Mouse (Mus musculus): ENCODE data around the gene Ndufb10. TPM values are rescaled to one million over a fixed set of nuclear protein-coding genes. Genes with fewer than 3 reads are reported as not detected.

The Ndufb10 gene
- polyA plus RNA-seq, 1 experiment from 2014 or later: 223 TPM

- WGBS: 25% methylated on average over 8 of the region's 8 CpGs
- DNase-seq (ENCODE audit: low spot score) (no peak), ATAC-seq (ENCODE audit: low FRiP score) (no peak)
- H3K4me3 ChIP-seq (ENCODE audit: low read depth, low read length): peak overlapping the region; percentile 44
- H3K36me3 ChIP-seq (ENCODE audit: control insufficient read depth, insufficient read depth, low read length): no peaks in the 10 kb centered on the region
- H3K9me3 ChIP-seq (ENCODE audit: control insufficient read depth, low read length): no peaks in the 10 kb centered on the region
- H3K9ac ChIP-seq (ENCODE audit: low read depth, low read length): no peak overlapping the region; the same call in 1 of the 2 replicates
- H3K27ac ChIP-seq (ENCODE audit: low read depth, low read length): no peak overlapping the region
- peaks cover 3% of the 10 kb centered on the region for H3K4me1 ChIP-seq (replicated peaks; ENCODE audit: control insufficient read depth, insufficient read depth, low read length)
- no peaks in the 10 kb centered on the region for H3K27me3 ChIP-seq (ENCODE audit: control insufficient read depth, insufficient read depth, low read length)
- H3K4me2 ChIP-seq (replicated peaks; ENCODE audit: low read depth, low read length): peak overlapping the region; percentile 77
Measured at GRCm38 (mm10) chr17:24737135-24737810, 13.0 kb upstream of the Ndufb10 start.

DNA sequence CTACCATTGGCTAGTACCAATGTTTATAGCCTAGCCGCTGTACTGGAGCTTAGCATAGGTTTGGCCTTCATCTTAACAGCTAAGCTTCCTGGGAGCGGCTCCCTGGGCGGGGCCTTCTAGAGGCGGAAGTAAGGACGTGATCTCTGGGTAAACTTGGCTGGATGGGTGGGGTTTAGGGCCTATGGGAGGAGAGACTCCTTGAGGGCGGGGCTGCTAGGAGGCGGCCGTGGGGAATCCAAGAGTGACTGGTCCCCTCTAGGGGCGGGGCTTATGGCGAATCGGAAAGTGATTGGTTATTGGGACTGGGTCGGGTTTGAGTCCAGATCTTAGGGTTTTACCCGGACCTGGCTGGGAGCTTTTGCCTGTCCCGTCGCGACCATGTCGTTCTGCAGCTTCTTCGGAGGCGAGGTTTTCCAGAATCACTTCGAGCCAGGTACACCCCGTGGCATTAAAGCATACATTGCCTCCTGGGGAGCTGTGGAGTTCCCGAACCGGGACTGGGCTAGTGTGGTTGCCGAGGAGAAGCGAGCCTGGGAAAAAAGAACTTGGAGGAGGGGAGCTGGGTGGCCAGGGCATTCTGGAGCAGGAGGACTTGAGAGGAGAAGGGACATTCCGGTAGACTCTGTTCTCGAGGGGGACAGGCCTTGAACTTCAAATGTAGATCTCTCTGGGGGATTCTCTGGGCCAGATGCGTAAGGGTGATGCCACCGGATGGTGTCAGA, 12.2 kb upstream of the Ndufb10 start, which contains the start of gene Msrb1:
Msrb1 (plus strand) TSS at position 313 of the 722 bp plus-strand sequence.
- peak within 1 kb of the TSS; percentile 42 for H3K9ac ChIP-seq (ENCODE audit: low read depth, low read length)
- H3K27me3 ChIP-seq (ENCODE audit: control insufficient read depth, insufficient read depth, low read length): no peaks in the 10 kb centered on the region
- H3K4me2 ChIP-seq (replicated peaks; ENCODE audit: low read depth, low read length): peak within 1 kb of the TSS; percentile 77
- H3K4me1 ChIP-seq (replicated peaks; ENCODE audit: control insufficient read depth, insufficient read depth, low read length): peaks cover 3% of the 10 kb centered on the region
- no peaks in the 10 kb centered on the region for H3K36me3 ChIP-seq (ENCODE audit: control insufficient read depth, insufficient read depth, low read length)
- H3K9me3 ChIP-seq (ENCODE audit: control insufficient read depth, low read length): no peaks in the 10 kb centered on the region
- under 1% methylated on average over 29 of the region's 29 CpGs for WGBS
- H3K4me3 ChIP-seq (ENCODE audit: low read depth, low read length): peak within 1 kb of the TSS; percentile 44
- ATAC-seq (ENCODE audit: low FRiP score) (peak; percentile 97), DNase-seq (ENCODE audit: low spot score) (peak; percentile 96)
- no peak within 1 kb of the TSS for H3K27ac ChIP-seq (ENCODE audit: low read depth, low read length)

GRCm38 (mm10) chr17:24735446-24735845, 11.2 kb upstream of the Ndufb10 start:
- Histone ChIP-seq H3K27ac (ENCODE audit: low read depth, low read length) (no peak overlapping the region), H3K27me3 (ENCODE audit: control insufficient read depth, insufficient read depth, low read length) (no peaks in the 10 kb centered on the region), H3K4me1 (replicated peaks; ENCODE audit: control insufficient read depth, insufficient read depth, low read length) (peaks cover 3% of the 10 kb centered on the region), H3K36me3 (ENCODE audit: control insufficient read depth, insufficient read depth, low read length) (no peaks in the 10 kb centered on the region), H3K4me2 (replicated peaks; ENCODE audit: low read depth, low read length) (no peak overlapping the region; the same call in 1 of the 2 replicates), H3K9me3 (ENCODE audit: control insufficient read depth, low read length) (no peaks in the 10 kb centered on the region), H3K4me3 (ENCODE audit: low read depth, low read length) (no peak overlapping the region), H3K9ac (ENCODE audit: low read depth, low read length) (no peak overlapping the region)
- WGBS: 90% methylated on average over 7 of the region's 7 CpGs
- no peak for ATAC-seq (ENCODE audit: low FRiP score)
- DNase-seq (ENCODE audit: low spot score): no peak

DNA sequence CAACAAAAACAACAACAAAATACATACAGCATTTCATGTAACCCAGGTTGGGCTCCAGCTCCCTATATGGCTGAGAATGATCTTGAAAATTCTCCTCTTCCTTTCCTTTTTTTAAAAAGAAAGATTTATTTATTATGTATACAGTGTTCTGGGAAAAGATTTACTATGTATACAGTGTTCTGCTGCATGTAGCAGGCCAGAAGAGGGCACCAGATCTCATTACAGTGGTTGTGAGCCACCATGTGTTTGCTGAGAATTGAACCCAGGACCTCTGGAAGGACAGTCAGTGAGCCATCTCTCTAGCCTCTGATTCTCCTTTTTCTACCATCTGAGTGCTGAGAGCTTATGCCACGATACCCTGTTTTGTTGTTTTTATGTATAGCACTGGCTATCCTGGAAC, 10.2 kb upstream of the Ndufb10 start:
- Histone ChIP-seq H3K4me2 (replicated peaks; ENCODE audit: low read depth, low read length) (no peak overlapping the region), H3K27me3 (ENCODE audit: control insufficient read depth, insufficient read depth, low read length) (no peaks in the 10 kb centered on the region), H3K9me3 (ENCODE audit: control insufficient read depth, low read length) (no peaks in the 10 kb centered on the region), H3K36me3 (ENCODE audit: control insufficient read depth, insufficient read depth, low read length) (no peaks in the 10 kb centered on the region), H3K4me3 (ENCODE audit: low read depth, low read length) (no peak overlapping the region), H3K9ac (ENCODE audit: low read depth, low read length) (no peak overlapping the region), H3K27ac (ENCODE audit: low read depth, low read length) (no peak overlapping the region), H3K4me1 (replicated peaks; ENCODE audit: control insufficient read depth, insufficient read depth, low read length) (peaks cover 3% of the 10 kb centered on the region)
- DNase-seq (ENCODE audit: low spot score) (no peak), ATAC-seq (ENCODE audit: low FRiP score) (no peak)
- 77% methylated on average over 1 of the region's 1 CpGs for WGBS

- ATAC-seq (ENCODE audit: low FRiP score) (no peak), DNase-seq (ENCODE audit: low spot score) (no peak)
- Histone ChIP-seq H3K27ac (ENCODE audit: low read depth, low read length) (no peak overlapping the region), H3K4me1 (replicated peaks; ENCODE audit: control insufficient read depth, insufficient read depth, low read length) (peaks cover 3% of the 10 kb centered on the region), H3K36me3 (ENCODE audit: control insufficient read depth, insufficient read depth, low read length) (no peaks in the 10 kb centered on the region), H3K27me3 (ENCODE audit: control insufficient read depth, insufficient read depth, low read length) (no peaks in the 10 kb centered on the region), H3K9ac (ENCODE audit: low read depth, low read length) (no peak overlapping the region), H3K4me2 (replicated peaks; ENCODE audit: low read depth, low read length) (no peak overlapping the region), H3K9me3 (ENCODE audit: control insufficient read depth, low read length) (no peaks in the 10 kb centered on the region), H3K4me3 (ENCODE audit: low read depth, low read length) (no peak overlapping the region)
- WGBS: 92% methylated on average over 21 of the region's 21 CpGs
Measured at GRCm38 (mm10) chr17:24733434-24734050, 9.3 kb upstream of the Ndufb10 start.

- 77% methylated on average over 12 of the region's 12 CpGs for WGBS
Measured at GRCm38 (mm10) chr17:24732233-24732935, 8.1 kb upstream of the Ndufb10 start.

DNA sequence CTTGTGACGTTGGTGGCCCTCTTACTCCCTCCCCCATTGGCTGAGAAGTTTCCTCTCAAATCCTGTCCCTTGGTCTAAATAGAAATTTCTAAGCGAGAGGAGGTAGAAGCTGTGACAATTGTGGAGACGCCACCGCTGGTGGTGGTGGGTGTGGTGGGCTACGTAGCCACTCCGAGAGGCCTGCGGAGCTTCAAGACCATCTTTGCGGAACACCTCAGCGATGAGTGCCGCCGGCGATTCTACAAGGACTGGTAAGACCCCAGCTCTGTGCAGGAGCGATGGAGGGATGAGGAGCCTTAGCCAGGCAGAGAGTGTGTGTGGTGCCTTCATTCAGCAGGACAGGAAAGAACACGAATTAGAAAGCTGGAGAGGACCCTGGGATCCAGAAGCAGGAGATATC, 6.5 kb upstream of the Ndufb10 start:
- H3K9ac ChIP-seq (ENCODE audit: low read depth, low read length): no peak overlapping the region
- no peak overlapping the region for H3K4me2 ChIP-seq (replicated peaks; ENCODE audit: low read depth, low read length)
- no peak for ATAC-seq (ENCODE audit: low FRiP score)
- no peak overlapping the region for H3K27ac ChIP-seq (ENCODE audit: low read depth, low read length)
- H3K4me3 ChIP-seq (ENCODE audit: low read depth, low read length): no peak overlapping the region
- no peaks in the 10 kb centered on the region for H3K36me3 ChIP-seq (ENCODE audit: control insufficient read depth, insufficient read depth, low read length)
- 82% methylated on average over 14 of the region's 14 CpGs for WGBS
- H3K4me1 ChIP-seq (replicated peaks; ENCODE audit: control insufficient read depth, insufficient read depth, low read length): no peaks in the 10 kb centered on the region
- no peaks in the 10 kb centered on the region; the same call in 1 of the 2 replicates for H3K27me3 ChIP-seq (ENCODE audit: control insufficient read depth, insufficient read depth, low read length)
- H3K9me3 ChIP-seq (ENCODE audit: control insufficient read depth, low read length): no peaks in the 10 kb centered on the region
- no peak for DNase-seq (ENCODE audit: low spot score)

More at GRCm38 (mm10) chr17:24732233-24732935, 8.1 kb upstream of the Ndufb10 start:
- Histone ChIP-seq H3K36me3 (ENCODE audit: control insufficient read depth, insufficient read depth, low read length) (no peaks in the 10 kb centered on the region), H3K4me1 (replicated peaks; ENCODE audit: control insufficient read depth, insufficient read depth, low read length) (peaks cover 3% of the 10 kb centered on the region), H3K27me3 (ENCODE audit: control insufficient read depth, insufficient read depth, low read length) (no peaks in the 10 kb centered on the region; the same call in 1 of the 2 replicates), H3K9me3 (ENCODE audit: control insufficient read depth, low read length) (no peaks in the 10 kb centered on the region), H3K4me2 (replicated peaks; ENCODE audit: low read depth, low read length) (no peak overlapping the region), H3K27ac (ENCODE audit: low read depth, low read length) (no peak overlapping the region), H3K4me3 (ENCODE audit: low read depth, low read length) (no peak overlapping the region), H3K9ac (ENCODE audit: low read depth, low read length) (no peak overlapping the region)
- DNase-seq (ENCODE audit: low spot score) (no peak), ATAC-seq (ENCODE audit: low FRiP score) (no peak)

DNA sequence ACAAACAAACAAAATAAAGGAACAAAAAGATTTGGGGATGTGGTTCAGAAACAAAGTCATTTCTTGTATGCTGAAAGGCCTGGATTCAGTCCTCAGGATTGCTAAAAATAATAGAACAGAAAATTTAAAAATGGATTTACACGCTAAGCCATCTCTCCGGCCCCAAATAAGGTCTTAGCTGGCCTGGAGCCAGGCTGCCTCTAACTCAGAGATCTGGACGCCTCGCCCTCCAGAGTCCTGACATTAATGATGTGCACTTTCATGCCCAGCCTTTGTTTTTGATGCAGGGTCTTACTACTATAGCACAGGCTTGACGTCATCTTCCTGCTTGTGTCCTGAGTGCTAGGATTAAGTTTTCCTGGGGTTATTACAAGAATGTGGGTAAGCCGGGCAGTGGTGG, 4.8 kb upstream of the Ndufb10 start:
- DNase-seq (ENCODE audit: low spot score): no peak
- 88% methylated on average over 6 of the region's 6 CpGs for WGBS

More for the DNA sequence above, 4.8 kb upstream of the Ndufb10 start:
- no peaks in the 10 kb centered on the region; the same call in 1 of the 2 replicates for H3K27me3 ChIP-seq (ENCODE audit: control insufficient read depth, insufficient read depth, low read length)
- H3K4me3 ChIP-seq (ENCODE audit: low read depth, low read length): no peak overlapping the region
- H3K36me3 ChIP-seq (ENCODE audit: control insufficient read depth, insufficient read depth, low read length): no peaks in the 10 kb centered on the region
- H3K4me2 ChIP-seq (replicated peaks; ENCODE audit: low read depth, low read length): no peak overlapping the region
- no peaks in the 10 kb centered on the region for H3K4me1 ChIP-seq (replicated peaks; ENCODE audit: control insufficient read depth, insufficient read depth, low read length)
- H3K9ac ChIP-seq (ENCODE audit: low read depth, low read length): no peak overlapping the region
- H3K9me3 ChIP-seq (ENCODE audit: control insufficient read depth, low read length): no peaks in the 10 kb centered on the region
- H3K27ac ChIP-seq (ENCODE audit: low read depth, low read length): no peak overlapping the region
- ATAC-seq (ENCODE audit: low FRiP score): no peak
